Mouse (Mus musculus) heart, adult 2 months (tissue): Measurements from ENCODE around the gene Scd2. TPM values are rescaled to one million over a fixed set of nuclear protein-coding genes. Genes with fewer than 3 reads are reported as not detected.

Source experiments
- DNase-seq, 2 experiments: peaks; one replicate each; pipeline ENCODE4 v3.0.0; 2021
- H3K27ac ChIP-seq: fragments of 200-600 bp; 2 replicates; pipeline ENCODE4 v1.8.1; 2022
- H3K27me3 ChIP-seq: fragments of 200-500 bp; 2 replicates; pipeline ENCODE4 v1.6.1; 2012; ENCODE audit warnings: mild to moderate bottlenecking, low read length, inconsistent platforms, mixed read lengths; ENCODE audit not compliant: control insufficient read depth, insufficient read depth
- H3K36me3 ChIP-seq: fragments of 200-500 bp; 2 replicates; pipeline ENCODE4 v1.6.1; 2012; ENCODE audit warnings: low read length, inconsistent platforms; ENCODE audit not compliant: control insufficient read depth, insufficient read depth
- H3K4me1 ChIP-seq: fragments of 200-500 bp; 2 replicates; pipeline ENCODE4 v1.6.1; 2011; ENCODE audit warnings: low read length; ENCODE audit not compliant: control insufficient read depth, insufficient read depth
- H3K4me3 ChIP-seq: fragments of 200-600 bp; 2 replicates; pipeline ENCODE4 v1.8.1; 2022
- H3K79me2 ChIP-seq: fragments of 200-500 bp; replicated peaks from 2 replicates; pipeline ENCODE4 v1.6.1; 2012; ENCODE audit warnings: mild to moderate bottlenecking, inconsistent platforms, low read length, moderate library complexity, mixed read lengths; ENCODE audit not compliant: control insufficient read depth, insufficient read depth
- H3K9ac ChIP-seq: fragments of 200-500 bp; 2 replicates; pipeline ENCODE4 v1.6.1; 2012; ENCODE audit warnings: low read depth, mild to moderate bottlenecking, control low read depth, inconsistent platforms, low read length, mixed read lengths
- CTCF ChIP-seq: fragments of 200-600 bp; IDR thresholded peaks from 2 replicates; pipeline ENCODE4 v1.8.1; 2022; ENCODE audit warnings: antibody characterized with exemption, mild to moderate bottlenecking, moderate library complexity
- EP300 ChIP-seq: fragments of 200-500 bp; IDR thresholded peaks from 2 replicates; pipeline ENCODE4 v1.6.1; 2011; ENCODE audit warnings: low read depth, low read length, control low read depth; ENCODE audit not compliant: insufficient read depth
- POLR2A ChIP-seq: fragments of 200-500 bp; IDR thresholded peaks from 2 replicates; pipeline ENCODE4 v1.6.1; 2011; ENCODE audit warnings: mild to moderate bottlenecking, low read depth, low read length, control low read depth; ENCODE audit not compliant: insufficient read depth
- WGBS: fragments of 180-500 bp; shearing (Covaris S2); methylation state at CpG from one replicate; pipeline ENCODE4 v1.1.7; 2018; 5-methylcytosine and 5-hydroxymethylcytosine counted together
- intact Hi-C: fragments of 180-260 bp; cut with DNase I; formaldehyde crosslinking; loops from one replicate; pipeline ENCODE4 v1.15.1; 2025
- polyA plus RNA-seq: library from polyadenylated mRNA; depleted of rRNA; stranded (reverse); fragments of >200 nt; gene quantifications from 2 replicates; pipeline ENCODE4 v1.2.3, GENCODE M21; 2012
- total RNA-seq, 2 experiments: library from RNA; stranded (reverse); gene quantifications; 2 replicates each; pipeline ENCODE4 v1.2.3; 2021

Scd2 gene
- total and polyA plus RNA-seq, 3 experiments, result 9.2 to 21.2 (median 12.2) TPM

DNA sequence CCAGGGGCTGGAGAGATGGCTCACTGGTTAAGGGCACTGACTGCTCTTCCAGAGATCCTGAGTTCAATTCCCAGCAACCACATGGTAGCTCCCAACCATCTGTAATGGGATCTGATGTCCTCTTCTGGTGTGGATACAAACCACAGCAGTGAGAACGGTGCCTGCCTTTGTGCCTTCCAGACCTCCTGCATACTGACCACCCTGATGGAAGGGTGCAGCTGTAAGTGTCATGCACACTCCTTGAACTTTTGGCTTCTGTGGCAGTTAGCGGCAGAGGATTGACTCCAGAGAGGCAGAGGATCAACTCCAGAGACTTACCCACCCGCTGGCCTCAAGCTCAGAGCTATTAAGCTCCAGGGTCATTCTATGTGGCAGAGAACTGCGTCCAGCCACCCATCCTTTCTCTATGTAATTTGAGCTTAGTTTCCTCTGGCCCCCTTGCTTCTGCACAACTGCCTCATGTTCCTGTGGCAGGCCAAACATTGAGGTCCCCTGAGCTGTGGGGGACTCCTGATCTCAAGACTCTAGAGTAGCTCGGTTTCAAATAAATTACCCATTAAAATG lies 23.4 kb downstream of the Scd2 start:
- Histone ChIP-seq H3K4me3 (no peak overlapping the region), H3K9ac (no peak overlapping the region), H3K4me1 (peaks cover 3% of the 10 kb centered on the region), H3K27ac (no peak overlapping the region), H3K27me3 (no peaks in the 10 kb centered on the region), H3K36me3 (no peaks in the 10 kb centered on the region), H3K79me2 (no peaks in the 10 kb centered on the region)
- intact Hi-C loops, result loop anchor here (5.0 kb wide), 1 partner anchor 90 kb away; the partner anchor contains the start of gene Scd1
- no peak for DNase-seq
- 86% methylated on average over 5 of the region's 5 CpGs for WGBS
- TF ChIP-seq POLR2A (no peak), CTCF (no peak), EP300 (no peak)

GRCm38 (mm10) chr19:44317391-44317790 lies 23.9 kb downstream of the Scd2 start:
- Histone ChIP-seq H3K27me3 (no peaks in the 10 kb centered on the region), H3K36me3 (no peaks in the 10 kb centered on the region), H3K4me1 (peaks cover 1% of the 10 kb centered on the region), H3K79me2 (no peaks in the 10 kb centered on the region), H3K9ac (no peak overlapping the region), H3K4me3 (no peak overlapping the region), H3K27ac (no peak overlapping the region)
- no peak for DNase-seq
- intact Hi-C loops, result loop anchor here (5.0 kb wide), 1 partner anchor 90 kb away; the partner anchor contains the start of gene Scd1
- no peak for TF ChIP-seq POLR2A
- TF ChIP-seq CTCF, result no peak
- no peak for TF ChIP-seq EP300
- WGBS, result 69% methylated on average over 5 of the region's 5 CpGs

- no peaks in the 10 kb centered on the region for H3K79me2 ChIP-seq
- no peaks in the 10 kb centered on the region for H3K27me3 ChIP-seq
- no peak overlapping the region for H3K4me3 ChIP-seq
- peaks cover 1% of the 10 kb centered on the region for H3K4me1 ChIP-seq
- DNase-seq, result no peak
- no peaks in the 10 kb centered on the region for H3K36me3 ChIP-seq
- no peak overlapping the region for H3K27ac ChIP-seq
- intact Hi-C loops, result loop anchor here (5.0 kb wide), 1 partner anchor 89 kb away; the partner anchor contains the start of gene Scd1
- no peak overlapping the region for H3K9ac ChIP-seq
- TF ChIP-seq EP300, result no peak
- peak; percentile 39 for TF ChIP-seq CTCF
- TF ChIP-seq POLR2A, result no peak
These were observed 25.1 kb downstream of the Scd2 start for GRCm38 (mm10) chr19:44318545-44318944.

DNA sequence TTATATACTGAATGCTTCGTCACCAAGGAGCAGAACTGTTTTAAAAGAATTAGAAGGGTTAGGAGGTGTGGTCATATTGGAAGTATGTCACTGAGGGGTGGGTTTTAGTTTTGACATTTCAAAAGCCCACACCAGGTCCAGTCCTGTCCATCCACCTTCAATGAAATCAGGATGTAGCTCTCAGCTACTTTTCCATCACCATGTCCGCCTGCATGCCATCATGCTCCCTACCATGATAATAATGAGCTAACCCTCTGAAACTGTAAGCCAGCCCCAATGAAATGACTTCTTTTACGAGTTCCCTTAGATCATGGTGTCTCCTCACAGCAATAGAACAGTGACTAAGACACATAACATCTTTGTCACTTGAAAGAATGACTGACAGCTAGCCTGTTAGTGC lies 26.8 kb downstream of the Scd2 start:
- no peaks in the 10 kb centered on the region for H3K36me3 ChIP-seq
- H3K79me2 ChIP-seq, result no peaks in the 10 kb centered on the region
- H3K27me3 ChIP-seq, result no peaks in the 10 kb centered on the region
- H3K4me1 ChIP-seq, result no peaks in the 10 kb centered on the region; the same call in 1 of the 2 replicates
- DNase-seq, result no peak
- WGBS, result 85% methylated on average over 3 of the region's 3 CpGs
- no peak overlapping the region for H3K9ac ChIP-seq
- no peak overlapping the region for H3K27ac ChIP-seq
- H3K4me3 ChIP-seq, result no peak overlapping the region
- no peak for TF ChIP-seq POLR2A
- TF ChIP-seq CTCF, result no peak
- TF ChIP-seq EP300, result no peak
- intact Hi-C loops, result no loop called here

- no peak for TF ChIP-seq CTCF
- TF ChIP-seq POLR2A, result no peak
- TF ChIP-seq EP300, result no peak
- H3K79me2 ChIP-seq, result no peaks in the 10 kb centered on the region
- intact Hi-C loops, result no loop called here
- no peak overlapping the region for H3K4me3 ChIP-seq
- WGBS, result 69% methylated on average over 4 of the region's 4 CpGs
- H3K9ac ChIP-seq, result no peak overlapping the region
- no peaks in the 10 kb centered on the region; the same call in 1 of the 2 replicates for H3K4me1 ChIP-seq
- DNase-seq, result no peak
- H3K27ac ChIP-seq, result no peak overlapping the region
- H3K27me3 ChIP-seq, result no peaks in the 10 kb centered on the region
- H3K36me3 ChIP-seq, result no peaks in the 10 kb centered on the region
These were observed 27.7 kb downstream of the Scd2 start for GRCm38 (mm10) chr19:44321201-44321600.

- Histone ChIP-seq H3K27ac (no peak overlapping the region), H3K9ac (no peak overlapping the region), H3K79me2 (no peaks in the 10 kb centered on the region), H3K27me3 (no peaks in the 10 kb centered on the region), H3K4me3 (no peak overlapping the region), H3K4me1 (no peaks in the 10 kb centered on the region; the same call in 1 of the 2 replicates), H3K36me3 (no peaks in the 10 kb centered on the region)
- TF ChIP-seq CTCF (no peak), POLR2A (no peak), EP300 (no peak)
- DNase-seq, result no peak
- intact Hi-C loops, result no loop called here
- WGBS, result 71% methylated on average over 2 of the region's 2 CpGs
These were observed 28.2 kb downstream of the Scd2 start for GRCm38 (mm10) chr19:44321631-44322030.
